Mouse (Mus musculus): Measurements from ENCODE around the gene Map2k6.

GRCm38 (mm10) chr11:110427159-110427561 lies 28.2 kb downstream of the Map2k6 start:
- TF ChIP-seq CTCF (IDR thresholded peaks at IDR 0.05; ENCODE audit: low read depth, low read length) (no peak), POLR2A (IDR thresholded peaks at IDR 0.05; ENCODE audit: extremely low read depth, insufficient read depth, low read length) (no peak)

All from liver, adult 2 months (tissue).